In genomic region chr1:153930431-153930830, GRCm38 (mm10) we compare ENCODE assay signal across 30 mouse cellular contexts. TPM values are rescaled to one million over a fixed set of nuclear protein-coding genes. Genes with fewer than 3 reads are reported as not detected.
"Had no signal": no experiment of that assay in that cellular context is flagged by ENCODE, and none has a peak within 500 bp of the region (broad histone marks: within the 10 kb centered on the region; RNA-seq: fewer than 3 reads in every experiment).

No protein-coding gene starts in this region.

- DNase-seq: kidney, postnatal 14 days; kidney, postnatal 4 days; left cerebral cortex, postnatal 4 days; lung, adult 2 months; lung, postnatal 14 days; lung, postnatal 4 days; midbrain, embryonic 14.5 days; right cerebral cortex, postnatal 14 days; right cerebral cortex, postnatal 4 days; thymus, adult 2 months; thymus, postnatal 14 days; thymus, postnatal 4 days had no signal

RNA-seq across cellular contexts. Expression of gene Teddm2, which starts 30.4 kb away (rescaled TPM):
- total RNA-seq: megakaryocyte-erythroid progenitor cell, adult 5-6 weeks had no signal

RNA-seq across cellular contexts. Expression of gene Teddm1a, which starts 38.9 kb away (rescaled TPM):
- total RNA-seq: layer of hippocampus, adult 18-20 months; layer of hippocampus, postnatal 14 days; left cerebral cortex, adult 8-10 months; left cerebral cortex, postnatal 14 days; left cerebral cortex, postnatal 4 days; megakaryocyte progenitor cell, adult 5-6 weeks; megakaryocyte-erythroid progenitor cell, adult 5-6 weeks; midbrain, postnatal 0 days had no signal
- polyA plus RNA-seq: kidney, embryonic 15.5 days; limb, embryonic 12.5 days; limb, embryonic 15.5 days; liver, embryonic 12.5 days; liver, embryonic 15.5 days; lung, adult 2 months; lung, embryonic 16.5 days; midbrain, embryonic 11.5 days; midbrain, embryonic 14.5 days; midbrain, postnatal 0 days; neural tube, embryonic 11.5 days; neural tube, embryonic 14.5 days; stomach, embryonic 14.5 days; stomach, postnatal 0 days; thymus, adult 2 months had no signal

RNA-seq across cellular contexts. Expression of gene Teddm1b, which starts 56.3 kb away (rescaled TPM):
- total RNA-seq: layer of hippocampus, adult 18-20 months; layer of hippocampus, postnatal 14 days; left cerebral cortex, adult 8-10 months; left cerebral cortex, postnatal 14 days; left cerebral cortex, postnatal 4 days; megakaryocyte progenitor cell, adult 5-6 weeks; megakaryocyte-erythroid progenitor cell, adult 5-6 weeks; midbrain, postnatal 0 days had no signal
- polyA plus RNA-seq: lung, adult 2 months had no signal
